Mouse (Mus musculus) megakaryocyte, adult 5-6 weeks (primary cell): Measurements from ENCODE around the gene Zfp459. TPM values are rescaled to one million over a fixed set of nuclear protein-coding genes. Genes with fewer than 3 reads are reported as not detected.

Experiments used
- total RNA-seq, 2 experiments: library from RNA; stranded (forward) in 1 of 2; stranded (reverse) in 1 of 2; fragments of 153-499, 151-499 nt in 1 of 2; fragments of 221-1000, 200-1000 nt in 1 of 2; gene quantifications; 2 replicates each; pipeline versions ENCODE4 v1.2.3 to v1.2.4; 2015 to 2017

Zfp459 gene
- total RNA-seq, 2 experiments from 2014 or later = 0.11 to 1.5 TPM

Other genes with a start within 250 kb of the Zfp459 start
- gene Rsl1, start 248.2 kb downstream of the Zfp459 start, total RNA-seq (2015) = 6.5 and 7.5 TPM in 2 replicates
- gene Rsl1, start 248.2 kb downstream of the Zfp459 start, total RNA-seq (2017) = 5.0 and 5.4 TPM in 2 replicates
- gene Zfp455, start 226.9 kb downstream of the Zfp459 start, total RNA-seq (2015) = 2.7 and 3.6 TPM in 2 replicates
- 1.7 and 2.4 TPM in 2 replicates for gene Zfp455, start 226.9 kb downstream of the Zfp459 start, total RNA-seq (2017)
- gene Zfp458, start 143.0 kb downstream of the Zfp459 start, total RNA-seq (2015) = 4.7 and 5.6 TPM in 2 replicates
- gene Zfp458, start 143.0 kb downstream of the Zfp459 start, total RNA-seq (2017) = 2.9 and 4.3 TPM in 2 replicates
- gene Zfp457, start 114.9 kb downstream of the Zfp459 start, total RNA-seq (2015) = 0.60 TPM in 1 of 2 replicates, not detected in the other
- gene Zfp457, start 114.9 kb downstream of the Zfp459 start, total RNA-seq (2017) = 0.65 TPM in 1 of 2 replicates, not detected in the other
- 10.9 and 11.7 TPM in 2 replicates for gene Zfp595, start 88.8 kb downstream of the Zfp459 start, total RNA-seq (2015)
- gene Zfp595, start 88.8 kb downstream of the Zfp459 start, total RNA-seq (2017) = 8.4 and 8.7 TPM in 2 replicates
- 4.0 and 7.5 TPM in 2 replicates for gene Gm28044, start 60.9 kb downstream of the Zfp459 start, total RNA-seq (2015)
- 17.5 and 18.9 TPM in 2 replicates for gene Gm28044, start 60.9 kb downstream of the Zfp459 start, total RNA-seq (2017)
- 14.0 and 14.4 TPM in 2 replicates for gene Zfp953, start 60.8 kb downstream of the Zfp459 start, total RNA-seq (2015)
- 11.3 and 12.1 TPM in 2 replicates for gene Zfp953, start 60.8 kb downstream of the Zfp459 start, total RNA-seq (2017)
- gene Gm28041, start 45.7 kb downstream of the Zfp459 start, total RNA-seq (2015) = 1.6 TPM in 1 of 2 replicates, not detected in the other
- gene Gm28041, start 45.7 kb downstream of the Zfp459 start, total RNA-seq (2017) = 3.6 and 4.6 TPM in 2 replicates
- gene Zfp456, start 45.6 kb downstream of the Zfp459 start, total RNA-seq (2015) = 4.5 and 6.4 TPM in 2 replicates
- gene Zfp456, start 45.6 kb downstream of the Zfp459 start, total RNA-seq (2017) = 4.0 and 4.5 TPM in 2 replicates
- 18.0 and 18.4 TPM in 2 replicates for gene Zfp429, start 21.6 kb downstream of the Zfp459 start, total RNA-seq (2015)
- 13.0 and 14.7 TPM in 2 replicates for gene Zfp429, start 21.6 kb downstream of the Zfp459 start, total RNA-seq (2017)
- gene Zfp874a, start 30.2 kb upstream of the Zfp459 start, total RNA-seq (2015) = 4.1 and 6.9 TPM in 2 replicates
- 8.6 and 9.2 TPM in 2 replicates for gene Zfp874a, start 30.2 kb upstream of the Zfp459 start, total RNA-seq (2017)
- gene Zfp874b, start 62.8 kb upstream of the Zfp459 start, total RNA-seq (2015) = 8.5 and 12.3 TPM in 2 replicates
- gene Zfp874b, start 62.8 kb upstream of the Zfp459 start, total RNA-seq (2017) = 7.5 and 9.0 TPM in 2 replicates
- gene Zfp58, start 79.1 kb upstream of the Zfp459 start, total RNA-seq (2015) = 6.5 and 8.7 TPM in 2 replicates
- 7.2 and 11.0 TPM in 2 replicates for gene Zfp58, start 79.1 kb upstream of the Zfp459 start, total RNA-seq (2017)
- 3.0 TPM in 1 of 2 replicates, not detected in the other for gene Gm26965, start 104.7 kb upstream of the Zfp459 start, total RNA-seq (2015)
- gene Gm26965, start 104.7 kb upstream of the Zfp459 start, total RNA-seq (2017) = not detected in 2 replicates
- 26.3 and 38.3 TPM in 2 replicates for gene Zfp87, start 104.8 kb upstream of the Zfp459 start, total RNA-seq (2015)
- 21.2 and 23.2 TPM in 2 replicates for gene Zfp87, start 104.8 kb upstream of the Zfp459 start, total RNA-seq (2017)
- gene Zfp748, start 132.4 kb upstream of the Zfp459 start, total RNA-seq (2015) = 13.2 and 17.5 TPM in 2 replicates
- gene Zfp748, start 132.4 kb upstream of the Zfp459 start, total RNA-seq (2017) = 16.3 and 18.7 TPM in 2 replicates
- 15.1 and 16.9 TPM in 2 replicates for gene Zfp729b, start 188.3 kb upstream of the Zfp459 start, total RNA-seq (2015)
- gene Zfp729b, start 188.3 kb upstream of the Zfp459 start, total RNA-seq (2017) = 19.1 and 21.4 TPM in 2 replicates
- gene Gm49345, start 216.4 kb upstream of the Zfp459 start, total RNA-seq (2015) = not detected in 2 replicates
- not detected in 2 replicates for gene Gm49345, start 216.4 kb upstream of the Zfp459 start, total RNA-seq (2017)
- gene Zfp729a, start 216.4 kb upstream of the Zfp459 start, total RNA-seq (2015) = 13.8 and 17.5 TPM in 2 replicates
- gene Zfp729a, start 216.4 kb upstream of the Zfp459 start, total RNA-seq (2017) = 7.7 and 21.3 TPM in 2 replicates